Mouse (Mus musculus): Measurements from ENCODE around the gene Nrxn3. TPM values are rescaled to one million over a fixed set of nuclear protein-coding genes. Genes with fewer than 3 reads are reported as not detected.

Gene Nrxn3
- polyA plus RNA-seq, 1 experiment = 0.19 TPM

- Histone ChIP-seq H3K36me3 (ENCODE audit: control insufficient read depth, insufficient read depth, low read length) (no peaks in the 10 kb centered on the region), H3K4me3 (ENCODE audit: control insufficient read depth, insufficient read depth, low read length) (no peak overlapping the region), H3K4me1 (replicated peaks; ENCODE audit: control insufficient read depth, insufficient read depth, low read length) (no peaks in the 10 kb centered on the region), H3K27ac (ENCODE audit: control insufficient read depth, insufficient read depth, low read length) (no peak overlapping the region), H3K27me3 (ENCODE audit: control insufficient read depth, insufficient read depth, low read length) (no peaks in the 10 kb centered on the region)
- no peak for TF ChIP-seq CTCF (IDR thresholded peaks at IDR 0.05; ENCODE audit: borderline replicate concordance, control insufficient read depth, extremely low read depth, insufficient read depth, low read length, poor library complexity)
- TF ChIP-seq POLR2A (IDR thresholded peaks at IDR 0.05; ENCODE audit: control insufficient read depth, extremely low read depth, insufficient read depth, low read length, poor library complexity) = no peak
- DNase-seq = no peak
- WGBS = 95% methylated on average over 4 of the region's 4 CpGs
These were observed 1435.6 kb downstream of the Nrxn3 start for GRCm38 (mm10) chr12:90158131-90158772.

GRCm38 (mm10) chr12:90159911-90160310, 1437.2 kb downstream of the Nrxn3 start:
- H3K4me1 ChIP-seq (replicated peaks; ENCODE audit: control insufficient read depth, insufficient read depth, low read length) = no peaks in the 10 kb centered on the region
- H3K4me3 ChIP-seq (ENCODE audit: control insufficient read depth, insufficient read depth, low read length) = no peak overlapping the region
- WGBS = 96% methylated on average over 3 of the region's 3 CpGs
- H3K36me3 ChIP-seq (ENCODE audit: control insufficient read depth, insufficient read depth, low read length) = no peaks in the 10 kb centered on the region
- H3K27ac ChIP-seq (ENCODE audit: control insufficient read depth, insufficient read depth, low read length) = no peak overlapping the region
- DNase-seq = no peak
- TF ChIP-seq CTCF (IDR thresholded peaks at IDR 0.05; ENCODE audit: borderline replicate concordance, control insufficient read depth, extremely low read depth, insufficient read depth, low read length, poor library complexity) (no peak), POLR2A (IDR thresholded peaks at IDR 0.05; ENCODE audit: control insufficient read depth, extremely low read depth, insufficient read depth, low read length, poor library complexity) (no peak)
- no peaks in the 10 kb centered on the region for H3K27me3 ChIP-seq (ENCODE audit: control insufficient read depth, insufficient read depth, low read length)

- Histone ChIP-seq H3K4me1 (replicated peaks; ENCODE audit: control insufficient read depth, insufficient read depth, low read length) (no peaks in the 10 kb centered on the region), H3K27ac (ENCODE audit: control insufficient read depth, insufficient read depth, low read length) (no peak overlapping the region), H3K36me3 (ENCODE audit: control insufficient read depth, insufficient read depth, low read length) (no peaks in the 10 kb centered on the region), H3K27me3 (ENCODE audit: control insufficient read depth, insufficient read depth, low read length) (no peaks in the 10 kb centered on the region), H3K4me3 (ENCODE audit: control insufficient read depth, insufficient read depth, low read length) (no peak overlapping the region)
- 91% methylated on average over 2 of the region's 2 CpGs for WGBS
- TF ChIP-seq POLR2A (IDR thresholded peaks at IDR 0.05; ENCODE audit: control insufficient read depth, extremely low read depth, insufficient read depth, low read length, poor library complexity) = no peak
- TF ChIP-seq CTCF (IDR thresholded peaks at IDR 0.05; ENCODE audit: borderline replicate concordance, control insufficient read depth, extremely low read depth, insufficient read depth, low read length, poor library complexity) = no peak
- no peak for DNase-seq
These were observed 1443.4 kb downstream of the Nrxn3 start for GRCm38 (mm10) chr12:90166118-90166517.

GRCm38 (mm10) chr12:90181566-90181965, 1458.9 kb downstream of the Nrxn3 start:
- WGBS = 92% methylated on average over 3 of the region's 3 CpGs
- Histone ChIP-seq H3K4me3 (ENCODE audit: control insufficient read depth, insufficient read depth, low read length) (no peak overlapping the region), H3K27ac (ENCODE audit: control insufficient read depth, insufficient read depth, low read length) (no peak overlapping the region), H3K27me3 (ENCODE audit: control insufficient read depth, insufficient read depth, low read length) (no peaks in the 10 kb centered on the region), H3K4me1 (replicated peaks; ENCODE audit: control insufficient read depth, insufficient read depth, low read length) (no peaks in the 10 kb centered on the region), H3K36me3 (ENCODE audit: control insufficient read depth, insufficient read depth, low read length) (no peaks in the 10 kb centered on the region)
- no peak for DNase-seq
- TF ChIP-seq CTCF (IDR thresholded peaks at IDR 0.05; ENCODE audit: borderline replicate concordance, control insufficient read depth, extremely low read depth, insufficient read depth, low read length, poor library complexity) (no peak), POLR2A (IDR thresholded peaks at IDR 0.05; ENCODE audit: control insufficient read depth, extremely low read depth, insufficient read depth, low read length, poor library complexity) (no peak)

- no peak for TF ChIP-seq CTCF (IDR thresholded peaks at IDR 0.05; ENCODE audit: borderline replicate concordance, control insufficient read depth, extremely low read depth, insufficient read depth, low read length, poor library complexity)
- TF ChIP-seq POLR2A (IDR thresholded peaks at IDR 0.05; ENCODE audit: control insufficient read depth, extremely low read depth, insufficient read depth, low read length, poor library complexity) = no peak
- Histone ChIP-seq H3K27ac (ENCODE audit: control insufficient read depth, insufficient read depth, low read length) (no peak overlapping the region), H3K4me1 (replicated peaks; ENCODE audit: control insufficient read depth, insufficient read depth, low read length) (no peaks in the 10 kb centered on the region), H3K4me3 (ENCODE audit: control insufficient read depth, insufficient read depth, low read length) (no peak overlapping the region), H3K27me3 (ENCODE audit: control insufficient read depth, insufficient read depth, low read length) (no peaks in the 10 kb centered on the region), H3K36me3 (ENCODE audit: control insufficient read depth, insufficient read depth, low read length) (no peaks in the 10 kb centered on the region)
- 90% methylated on average over 2 of the region's 2 CpGs for WGBS
- no peak for DNase-seq
These were observed 1460.3 kb downstream of the Nrxn3 start for GRCm38 (mm10) chr12:90183021-90183420.

- no peak overlapping the region for H3K27ac ChIP-seq (ENCODE audit: control insufficient read depth, insufficient read depth, low read length)
- H3K27me3 ChIP-seq (ENCODE audit: control insufficient read depth, insufficient read depth, low read length) = no peaks in the 10 kb centered on the region
- H3K4me3 ChIP-seq (ENCODE audit: control insufficient read depth, insufficient read depth, low read length) = no peak overlapping the region
- H3K36me3 ChIP-seq (ENCODE audit: control insufficient read depth, insufficient read depth, low read length) = no peaks in the 10 kb centered on the region
- TF ChIP-seq POLR2A (IDR thresholded peaks at IDR 0.05; ENCODE audit: control insufficient read depth, extremely low read depth, insufficient read depth, low read length, poor library complexity) (no peak), CTCF (IDR thresholded peaks at IDR 0.05; ENCODE audit: borderline replicate concordance, control insufficient read depth, extremely low read depth, insufficient read depth, low read length, poor library complexity) (no peak)
- no peak for DNase-seq
- H3K4me1 ChIP-seq (replicated peaks; ENCODE audit: control insufficient read depth, insufficient read depth, low read length) = no peaks in the 10 kb centered on the region
These were observed 1473.5 kb downstream of the Nrxn3 start for GRCm38 (mm10) chr12:90196161-90196560.

GRCm38 (mm10) chr12:90197994-90198393, 1475.3 kb downstream of the Nrxn3 start:
- no peak for TF ChIP-seq CTCF (IDR thresholded peaks at IDR 0.05; ENCODE audit: borderline replicate concordance, control insufficient read depth, extremely low read depth, insufficient read depth, low read length, poor library complexity)
- TF ChIP-seq POLR2A (IDR thresholded peaks at IDR 0.05; ENCODE audit: control insufficient read depth, extremely low read depth, insufficient read depth, low read length, poor library complexity) = no peak
- WGBS = 95% methylated on average over 3 of the region's 3 CpGs
- no peak for DNase-seq
- Histone ChIP-seq H3K27ac (ENCODE audit: control insufficient read depth, insufficient read depth, low read length) (no peak overlapping the region), H3K27me3 (ENCODE audit: control insufficient read depth, insufficient read depth, low read length) (no peaks in the 10 kb centered on the region), H3K4me3 (ENCODE audit: control insufficient read depth, insufficient read depth, low read length) (no peak overlapping the region), H3K4me1 (replicated peaks; ENCODE audit: control insufficient read depth, insufficient read depth, low read length) (no peaks in the 10 kb centered on the region), H3K36me3 (ENCODE audit: control insufficient read depth, insufficient read depth, low read length) (no peaks in the 10 kb centered on the region)

Data from thymus, adult 2 months (tissue).